Mouse (Mus musculus): ENCODE measurements at regions not wholly inside any gene's neighbourhood (a gene's known extent, or its start where the extent isn't known, plus 50 kb on each side); places are given as distances from the start of the nearest gene placed in this dataset.

GRCm38 (mm10) chr6:117563704-117564103 is 277.3 kb upstream of the Zfp637 start:
- Histone ChIP-seq H3K4me2 (replicated peaks; ENCODE audit: low read depth, low read length) (no peak overlapping the region), H3K36me3 (ENCODE audit: control insufficient read depth, insufficient read depth, low read length) (no peaks in the 10 kb centered on the region), H3K4me3 (ENCODE audit: low read depth, low read length) (no peak overlapping the region), H3K9me3 (ENCODE audit: control insufficient read depth, low read length) (no peaks in the 10 kb centered on the region), H3K9ac (ENCODE audit: low read depth, low read length) (no peak overlapping the region), H3K4me1 (replicated peaks; ENCODE audit: control insufficient read depth, insufficient read depth, low read length) (no peaks in the 10 kb centered on the region), H3K27me3 (ENCODE audit: control insufficient read depth, insufficient read depth, low read length) (no peaks in the 10 kb centered on the region), H3K27ac (ENCODE audit: low read depth, low read length) (no peak overlapping the region)
- no peak for ATAC-seq (ENCODE audit: low FRiP score)
- WGBS = 97% methylated on average over 1 of the region's 1 CpGs
- DNase-seq (ENCODE audit: low spot score) = no peak

- no peak overlapping the region for H3K4me3 ChIP-seq (ENCODE audit: low read depth, low read length)
- no peaks in the 10 kb centered on the region for H3K27me3 ChIP-seq (ENCODE audit: control insufficient read depth, insufficient read depth, low read length)
- no peak for DNase-seq (ENCODE audit: low spot score)
- no peaks in the 10 kb centered on the region for H3K36me3 ChIP-seq (ENCODE audit: control insufficient read depth, insufficient read depth, low read length)
- 65% methylated on average over 6 of the region's 6 CpGs for WGBS
- no peaks in the 10 kb centered on the region for H3K4me1 ChIP-seq (replicated peaks; ENCODE audit: control insufficient read depth, insufficient read depth, low read length)
- H3K27ac ChIP-seq (ENCODE audit: low read depth, low read length) = no peak overlapping the region
- no peak overlapping the region for H3K9ac ChIP-seq (ENCODE audit: low read depth, low read length)
- no peaks in the 10 kb centered on the region for H3K9me3 ChIP-seq (ENCODE audit: control insufficient read depth, low read length)
- ATAC-seq (ENCODE audit: low FRiP score) = no peak
- H3K4me2 ChIP-seq (replicated peaks; ENCODE audit: low read depth, low read length) = no peak overlapping the region
Measured at GRCm38 (mm10) chr6:117566786-117567185, 274.2 kb upstream of the Zfp637 start.

DNA sequence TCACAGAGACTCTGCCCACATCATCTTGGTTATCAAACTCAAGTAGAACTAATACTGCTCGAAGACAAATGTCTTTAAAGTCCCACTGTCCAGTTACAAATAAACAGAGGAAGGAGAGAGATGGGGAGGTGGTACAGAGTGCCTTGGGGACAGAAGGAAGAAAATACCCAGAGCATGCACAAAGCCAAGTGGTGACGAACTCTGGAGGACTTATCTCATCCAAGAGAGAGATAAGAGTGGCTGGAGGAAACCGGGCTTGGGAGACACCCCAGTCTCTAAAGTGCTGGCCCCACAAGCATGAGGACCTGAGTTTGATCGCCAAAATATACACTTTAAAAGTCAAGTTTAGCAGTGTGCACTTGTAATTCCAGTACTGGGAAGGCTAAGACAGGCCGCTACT is 273.3 kb upstream of the Zfp637 start:
- WGBS = 88% methylated on average over 5 of the region's 5 CpGs
- ATAC-seq (ENCODE audit: low FRiP score) (no peak), DNase-seq (ENCODE audit: low spot score) (no peak)
- Histone ChIP-seq H3K4me2 (replicated peaks; ENCODE audit: low read depth, low read length) (no peak overlapping the region), H3K9me3 (ENCODE audit: control insufficient read depth, low read length) (no peaks in the 10 kb centered on the region), H3K9ac (ENCODE audit: low read depth, low read length) (no peak overlapping the region), H3K36me3 (ENCODE audit: control insufficient read depth, insufficient read depth, low read length) (no peaks in the 10 kb centered on the region), H3K27ac (ENCODE audit: low read depth, low read length) (no peak overlapping the region), H3K4me3 (ENCODE audit: low read depth, low read length) (no peak overlapping the region), H3K4me1 (replicated peaks; ENCODE audit: control insufficient read depth, insufficient read depth, low read length) (no peaks in the 10 kb centered on the region; the same call in 1 of the 2 replicates), H3K27me3 (ENCODE audit: control insufficient read depth, insufficient read depth, low read length) (no peaks in the 10 kb centered on the region)

DNA sequence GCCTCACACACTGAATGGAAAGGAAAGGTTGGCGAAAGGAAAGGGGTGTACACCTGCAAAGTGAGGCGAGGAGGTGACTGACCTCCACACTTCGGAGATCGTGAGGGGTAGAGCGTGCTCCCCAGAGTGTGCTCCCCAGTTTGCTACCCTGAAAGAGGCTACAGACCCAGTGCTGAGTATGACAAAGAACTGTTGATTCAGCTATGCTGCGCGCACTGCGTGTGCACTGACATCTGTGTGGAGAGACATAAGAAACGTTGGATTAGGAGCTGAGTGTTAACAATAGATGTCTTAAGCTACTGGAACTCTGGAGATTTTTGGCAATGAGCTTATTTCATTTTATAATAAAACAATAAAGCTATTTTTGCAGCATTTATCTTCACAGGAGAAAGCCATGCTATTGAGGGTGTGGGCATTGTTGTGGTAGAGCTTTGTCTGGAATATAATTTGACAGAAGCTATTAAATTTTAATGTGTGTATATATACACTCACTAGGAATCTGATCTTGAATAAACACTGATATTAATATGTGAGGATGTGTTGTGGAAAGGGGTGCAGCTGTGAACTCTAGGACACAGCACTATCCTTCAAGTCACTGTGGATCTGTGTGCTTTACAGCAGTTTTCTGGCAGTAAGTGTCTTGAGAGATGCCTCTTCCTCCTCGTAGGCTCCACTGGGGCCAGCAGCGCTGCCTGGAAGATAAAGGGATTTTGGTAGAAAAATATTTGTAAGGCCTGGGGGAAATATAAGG is 271.2 kb upstream of the Zfp637 start:
- Histone ChIP-seq H3K36me3 (ENCODE audit: control insufficient read depth, insufficient read depth, low read length) (no peaks in the 10 kb centered on the region), H3K4me1 (replicated peaks; ENCODE audit: control insufficient read depth, insufficient read depth, low read length) (no peaks in the 10 kb centered on the region; the same call in 1 of the 2 replicates), H3K27ac (ENCODE audit: low read depth, low read length) (no peak overlapping the region), H3K9ac (ENCODE audit: low read depth, low read length) (no peak overlapping the region), H3K4me3 (ENCODE audit: low read depth, low read length) (no peak overlapping the region), H3K4me2 (replicated peaks; ENCODE audit: low read depth, low read length) (no peak overlapping the region), H3K9me3 (ENCODE audit: control insufficient read depth, low read length) (no peaks in the 10 kb centered on the region), H3K27me3 (ENCODE audit: control insufficient read depth, insufficient read depth, low read length) (no peaks in the 10 kb centered on the region)
- no peak for ATAC-seq (ENCODE audit: low FRiP score)
- WGBS = 83% methylated on average over 11 of the region's 11 CpGs
- no peak for DNase-seq (ENCODE audit: low spot score)

GRCm38 (mm10) chr6:117570346-117570745 is 270.6 kb upstream of the Zfp637 start:
- no peaks in the 10 kb centered on the region for H3K27me3 ChIP-seq (ENCODE audit: control insufficient read depth, insufficient read depth, low read length)
- H3K4me2 ChIP-seq (replicated peaks; ENCODE audit: low read depth, low read length) = no peak overlapping the region
- H3K4me1 ChIP-seq (replicated peaks; ENCODE audit: control insufficient read depth, insufficient read depth, low read length) = no peaks in the 10 kb centered on the region; the same call in 1 of the 2 replicates
- H3K9me3 ChIP-seq (ENCODE audit: control insufficient read depth, low read length) = no peaks in the 10 kb centered on the region
- no peak overlapping the region for H3K9ac ChIP-seq (ENCODE audit: low read depth, low read length)
- no peaks in the 10 kb centered on the region for H3K36me3 ChIP-seq (ENCODE audit: control insufficient read depth, insufficient read depth, low read length)
- no peak overlapping the region for H3K27ac ChIP-seq (ENCODE audit: low read depth, low read length)
- no peak overlapping the region for H3K4me3 ChIP-seq (ENCODE audit: low read depth, low read length)
- DNase-seq (ENCODE audit: low spot score) (no peak), ATAC-seq (ENCODE audit: low FRiP score) (no peak)
- 43% methylated on average over 7 of the region's 7 CpGs for WGBS

DNA sequence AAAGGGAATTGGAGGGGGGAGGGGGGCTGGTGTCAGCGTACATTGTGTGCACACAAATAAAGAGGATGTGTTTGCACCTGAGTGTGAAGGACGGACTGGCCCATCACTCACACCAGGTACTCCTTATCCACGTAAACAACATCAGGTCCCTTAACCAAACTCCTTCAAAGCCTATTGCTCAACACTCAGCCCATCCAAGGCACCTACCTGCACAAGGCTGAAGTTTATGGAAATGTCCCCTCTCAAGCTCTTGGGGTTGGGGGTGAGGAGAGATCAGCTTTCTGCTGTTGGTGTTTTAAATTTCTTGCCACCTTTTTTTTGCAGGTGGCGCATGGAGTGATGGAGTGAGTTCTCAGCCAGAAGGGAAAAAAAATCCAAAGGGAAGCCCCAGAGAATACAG is 270.2 kb upstream of the Zfp637 start:
- Histone ChIP-seq H3K4me2 (replicated peaks; ENCODE audit: low read depth, low read length) (no peak overlapping the region), H3K27me3 (ENCODE audit: control insufficient read depth, insufficient read depth, low read length) (no peaks in the 10 kb centered on the region), H3K9me3 (ENCODE audit: control insufficient read depth, low read length) (no peaks in the 10 kb centered on the region), H3K9ac (ENCODE audit: low read depth, low read length) (no peak overlapping the region), H3K4me1 (replicated peaks; ENCODE audit: control insufficient read depth, insufficient read depth, low read length) (no peaks in the 10 kb centered on the region; the same call in 1 of the 2 replicates), H3K27ac (ENCODE audit: low read depth, low read length) (no peak overlapping the region), H3K36me3 (ENCODE audit: control insufficient read depth, insufficient read depth, low read length) (no peaks in the 10 kb centered on the region), H3K4me3 (ENCODE audit: low read depth, low read length) (no peak overlapping the region)
- no peak for ATAC-seq (ENCODE audit: low FRiP score)
- WGBS = 81% methylated on average over 4 of the region's 4 CpGs
- DNase-seq (ENCODE audit: low spot score) = no peak

DNA sequence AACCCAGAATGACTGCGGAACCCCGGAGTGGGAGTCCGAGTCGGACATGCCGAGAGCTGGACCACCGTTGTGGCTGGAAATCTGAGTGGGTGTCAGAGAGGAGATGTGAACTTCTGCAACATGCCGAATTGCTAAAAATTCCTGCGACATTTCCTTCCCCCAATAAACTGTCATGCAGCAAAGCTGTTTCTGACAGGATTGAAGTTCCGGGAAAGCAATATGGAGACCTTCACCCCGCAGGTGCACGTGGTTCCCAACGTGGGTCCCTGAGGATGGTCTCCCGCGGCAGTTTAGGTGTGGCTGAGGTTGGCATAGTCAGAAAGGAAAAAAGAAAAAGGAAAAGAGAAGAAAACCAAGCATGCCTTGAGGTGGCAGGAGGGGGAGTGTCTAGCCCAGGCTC is 269.0 kb upstream of the Zfp637 start:
- 92% methylated on average over 14 of the region's 14 CpGs for WGBS
- no peak overlapping the region for H3K4me2 ChIP-seq (replicated peaks; ENCODE audit: low read depth, low read length)
- ATAC-seq (ENCODE audit: low FRiP score) (no peak), DNase-seq (ENCODE audit: low spot score) (no peak)
- no peaks in the 10 kb centered on the region for H3K36me3 ChIP-seq (ENCODE audit: control insufficient read depth, insufficient read depth, low read length)
- H3K27ac ChIP-seq (ENCODE audit: low read depth, low read length) = no peak overlapping the region
- H3K27me3 ChIP-seq (ENCODE audit: control insufficient read depth, insufficient read depth, low read length) = no peaks in the 10 kb centered on the region
- H3K9ac ChIP-seq (ENCODE audit: low read depth, low read length) = no peak overlapping the region
- H3K4me1 ChIP-seq (replicated peaks; ENCODE audit: control insufficient read depth, insufficient read depth, low read length) = no peaks in the 10 kb centered on the region; the same call in 1 of the 2 replicates
- no peaks in the 10 kb centered on the region for H3K9me3 ChIP-seq (ENCODE audit: control insufficient read depth, low read length)
- no peak overlapping the region for H3K4me3 ChIP-seq (ENCODE audit: low read depth, low read length)

DNA sequence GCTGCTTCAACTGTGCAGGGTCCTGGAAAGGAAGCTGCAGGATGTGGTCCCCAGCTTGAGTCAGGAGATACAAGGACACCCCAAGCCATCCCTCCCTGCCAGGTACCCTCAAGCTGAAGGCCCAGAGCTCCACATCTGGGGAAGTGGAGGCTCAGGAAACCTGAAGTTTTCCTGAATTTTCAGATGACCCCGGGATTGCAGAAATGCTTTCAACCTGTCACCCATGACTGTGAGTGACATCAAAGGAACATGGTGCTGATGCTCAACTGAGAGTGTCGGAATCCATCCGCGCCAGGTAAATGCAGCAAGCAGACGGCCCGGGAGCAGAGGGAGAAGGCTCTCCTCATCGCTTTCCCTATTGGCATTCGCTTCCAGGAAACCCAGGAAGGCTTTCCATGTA is 267.6 kb upstream of the Zfp637 start:
- Histone ChIP-seq H3K36me3 (ENCODE audit: control insufficient read depth, insufficient read depth, low read length) (no peaks in the 10 kb centered on the region), H3K4me1 (replicated peaks; ENCODE audit: control insufficient read depth, insufficient read depth, low read length) (no peaks in the 10 kb centered on the region; the same call in 1 of the 2 replicates), H3K27me3 (ENCODE audit: control insufficient read depth, insufficient read depth, low read length) (no peaks in the 10 kb centered on the region), H3K9ac (ENCODE audit: low read depth, low read length) (no peak overlapping the region), H3K27ac (ENCODE audit: low read depth, low read length) (no peak overlapping the region), H3K9me3 (ENCODE audit: control insufficient read depth, low read length) (no peaks in the 10 kb centered on the region), H3K4me3 (ENCODE audit: low read depth, low read length) (no peak overlapping the region), H3K4me2 (replicated peaks; ENCODE audit: low read depth, low read length) (no peak overlapping the region)
- no peak for DNase-seq (ENCODE audit: low spot score)
- no peak for ATAC-seq (ENCODE audit: low FRiP score)
- 92% methylated on average over 8 of the region's 8 CpGs for WGBS

GRCm38 (mm10) chr6:117574146-117574545 is 266.8 kb upstream of the Zfp637 start:
- Histone ChIP-seq H3K36me3 (ENCODE audit: control insufficient read depth, insufficient read depth, low read length) (no peaks in the 10 kb centered on the region), H3K4me3 (ENCODE audit: low read depth, low read length) (no peak overlapping the region), H3K9me3 (ENCODE audit: control insufficient read depth, low read length) (no peaks in the 10 kb centered on the region), H3K4me1 (replicated peaks; ENCODE audit: control insufficient read depth, insufficient read depth, low read length) (no peaks in the 10 kb centered on the region; the same call in 1 of the 2 replicates), H3K27me3 (ENCODE audit: control insufficient read depth, insufficient read depth, low read length) (no peaks in the 10 kb centered on the region), H3K27ac (ENCODE audit: low read depth, low read length) (no peak overlapping the region), H3K9ac (ENCODE audit: low read depth, low read length) (no peak overlapping the region), H3K4me2 (replicated peaks; ENCODE audit: low read depth, low read length) (no peak overlapping the region)
- WGBS = 85% methylated on average over 10 of the region's 10 CpGs
- no peak for ATAC-seq (ENCODE audit: low FRiP score)
- no peak for DNase-seq (ENCODE audit: low spot score)

Measured in hindbrain, embryonic 11.5 days (tissue).